Comparison of ENCODE assay signal across 24 mouse cellular contexts in the genomic region with DNA sequence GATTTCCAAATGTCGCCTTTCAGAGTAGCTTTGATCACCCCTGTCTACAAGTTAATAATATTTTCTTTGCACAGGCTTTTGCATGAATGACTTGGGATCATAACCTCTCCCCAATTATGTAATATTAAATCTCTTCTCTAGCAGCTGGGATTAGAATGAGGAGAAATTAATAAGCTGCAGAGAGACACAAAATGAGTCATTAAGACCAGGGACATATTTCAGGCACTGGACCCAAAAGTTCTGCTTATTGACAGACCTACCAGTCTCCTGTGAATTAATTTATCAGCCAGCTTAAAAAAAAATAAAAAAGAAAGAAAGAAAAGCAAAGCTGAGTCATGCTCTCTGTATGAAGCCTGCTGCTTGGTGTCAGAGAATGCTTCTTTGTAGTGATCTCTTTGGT.
DNase-seq lines count a peak whose midpoint lies in the region; TF ChIP-seq lines count a peak whose summit lies in the region.
"Had no signal": no experiment of that assay in that cellular context is flagged by ENCODE, and none has a peak within 500 bp of the region (broad histone marks: within the 10 kb centered on the region; RNA-seq: fewer than 3 reads in every experiment).

No protein-coding gene starts in this region.

- no peak for TF ChIP-seq CTCF in gastrocnemius, adult 2 months (IDR thresholded peaks at IDR 0.05)

- no peak overlapping the region for H3K4me3 ChIP-seq in gastrocnemius, adult 2 months
- H3K4me3 ChIP-seq: embryonic facial prominence, embryonic 10.5 days; embryonic facial prominence, embryonic 13.5 days; erythroblast, embryonic 14.5 days; forebrain, embryonic 12.5 days; heart, embryonic 13.5 days; hindbrain, embryonic 12.5 days; hindbrain, embryonic 15.5 days had no signal

- peak; percentile 7 for DNase-seq in heart, adult 8-10 months (ENCODE audit: low spot score)
- DNase-seq in heart, postnatal 4 days: no peak
- peak; percentile 6 for DNase-seq in retina, embryonic 14.5 days (ENCODE audit: low spot score)
- no peak for DNase-seq in retina, postnatal 1 day
- peak; percentile 31 for DNase-seq in brain, adult 2 months (ENCODE audit: low read depth, low spot score)
- no peak for DNase-seq in right cerebral cortex, postnatal 4 days
- DNase-seq in gastrocnemius, adult 2 months: no peak
- DNase-seq: adrenal gland, postnatal 10 days; cerebellum, adult 11-12 months; cerebellum, adult 8-10 months; cerebellum, postnatal 10 days; cerebellum, postnatal 36 days; embryo, embryonic 11 days; forebrain, postnatal 0 days; heart, postnatal 14 days; kidney, adult 11 months; kidney, adult 8-10 months had no signal

- H3K27ac ChIP-seq in gastrocnemius, adult 2 months: no peak overlapping the region
- H3K27ac ChIP-seq: embryonic facial prominence, embryonic 10.5 days; embryonic facial prominence, embryonic 13.5 days; forebrain, embryonic 12.5 days; heart, embryonic 13.5 days; hindbrain, embryonic 12.5 days; hindbrain, embryonic 15.5 days had no signal

- intact Hi-C loops in gastrocnemius, adult 2 months (cut with DNase I): no loop called here

Comparison
In these comparisons a context has a peak if more than half of its experiments do, and no peak if none do; other contexts are left out.
1. DNase-seq: peak in heart, adult 8-10 months (single experiment), retina, embryonic 14.5 days (single experiment) and brain, adult 2 months (single experiment); none in heart, postnatal 4 days (single experiment), retina, postnatal 1 day (single experiment), right cerebral cortex, postnatal 4 days (single experiment) and gastrocnemius, adult 2 months (single experiment).